Mouse (Mus musculus): Measurements from ENCODE around the gene Dhps.
"Not testable (repeated sequence)": the region's sequence is repeated elsewhere in the genome, so short reads cannot be mapped to it uniquely, and the experiment has no call there.

Dhps gene

GRCm38 (mm10) chr8:85059879-85060616 lies 11.5 kb upstream of the Dhps start, which contains the start of gene Fbxw9:
Fbxw9 (plus strand) TSS chr8:85060055.
- ATAC-seq (ENCODE audit: insufficient number of reproducible peaks, low FRiP score, low TSS enrichment), result peak; percentile 76; the same call in 1 of the 2 replicates

GRCm38 (mm10) chr8:85062603-85063002 lies 9.0 kb upstream of the Dhps start:
- no peak for ATAC-seq (ENCODE audit: insufficient number of reproducible peaks, low FRiP score, low TSS enrichment)

- no peak for ATAC-seq (ENCODE audit: insufficient number of reproducible peaks, low FRiP score, low TSS enrichment)
These were observed 6.3 kb upstream of the Dhps start for GRCm38 (mm10) chr8:85065213-85065612.

GRCm38 (mm10) chr8:85067155-85067554 lies 4.4 kb upstream of the Dhps start:
- ATAC-seq (ENCODE audit: insufficient number of reproducible peaks, low FRiP score, low TSS enrichment), result no peak

GRCm38 (mm10) chr8:85067982-85068381 lies 3.6 kb upstream of the Dhps start, which contains the start of gene Gm5741:
Gm5741 (minus strand) TSS chr8:85067982.
- ATAC-seq (ENCODE audit: insufficient number of reproducible peaks, low FRiP score, low TSS enrichment), result no peak

GRCm38 (mm10) chr8:85071041-85071440 lies 516 bp upstream of the Dhps start:
- no peak for ATAC-seq (ENCODE audit: insufficient number of reproducible peaks, low FRiP score, low TSS enrichment)

- no peak for ATAC-seq (ENCODE audit: insufficient number of reproducible peaks, low FRiP score, low TSS enrichment)
These were observed 890 bp downstream of the Dhps start for GRCm38 (mm10) chr8:85072364-85072929.

- no peak for ATAC-seq (ENCODE audit: insufficient number of reproducible peaks, low FRiP score, low TSS enrichment)
These were observed 1.6 kb downstream of the Dhps start for GRCm38 (mm10) chr8:85073041-85073612.

GRCm38 (mm10) chr8:85074167-85074566 lies 2.6 kb downstream of the Dhps start:
- ATAC-seq (ENCODE audit: insufficient number of reproducible peaks, low FRiP score, low TSS enrichment), result no peak

GRCm38 (mm10) chr8:85074617-85075016 lies 3.1 kb downstream of the Dhps start:
- ATAC-seq (ENCODE audit: insufficient number of reproducible peaks, low FRiP score, low TSS enrichment), result no peak

- ATAC-seq (ENCODE audit: insufficient number of reproducible peaks, low FRiP score, low TSS enrichment), result no peak
These were observed 4.4 kb downstream of the Dhps start for GRCm38 (mm10) chr8:85076001-85076400.

- ATAC-seq (ENCODE audit: insufficient number of reproducible peaks, low FRiP score, low TSS enrichment), result peak; percentile 43; the same call in 1 of the 2 replicates
These were observed 5.4 kb downstream of the Dhps start for GRCm38 (mm10) chr8:85076993-85077392.

GRCm38 (mm10) chr8:85080214-85080531 lies 8.6 kb downstream of the Dhps start:
- no peak for ATAC-seq (ENCODE audit: insufficient number of reproducible peaks, low FRiP score, low TSS enrichment)

GRCm38 (mm10) chr8:85080532-85081215 lies 9.1 kb downstream of the Dhps start, which contains the start of gene Wdr83os:
Wdr83os (plus strand) TSS chr8:85080740.
- ATAC-seq (ENCODE audit: insufficient number of reproducible peaks, low FRiP score, low TSS enrichment), result no peak

GRCm38 (mm10) chr8:85081216-85081555 lies 9.6 kb downstream of the Dhps start, which contains the start of gene Wdr83:
Wdr83 (minus strand) TSS chr8:85081306.
- ATAC-seq (ENCODE audit: insufficient number of reproducible peaks, low FRiP score, low TSS enrichment), result no peak

- not testable (repeated sequence) for ATAC-seq (ENCODE audit: insufficient number of reproducible peaks, low FRiP score, low TSS enrichment)
These were observed 10.6 kb downstream of the Dhps start for GRCm38 (mm10) chr8:85082169-85082568.

- ATAC-seq (ENCODE audit: insufficient number of reproducible peaks, low FRiP score, low TSS enrichment), result peak; percentile 93
These were observed 11.7 kb downstream of the Dhps start, which contains the start of gene Man2b1 for GRCm38 (mm10) chr8:85083108-85083813. Man2b1 (plus strand) TSS chr8:85083270.

- ATAC-seq (ENCODE audit: insufficient number of reproducible peaks, low FRiP score, low TSS enrichment), result no peak
These were observed 13.1 kb downstream of the Dhps start for GRCm38 (mm10) chr8:85084633-85085032.

GRCm38 (mm10) chr8:85086238-85086637 lies 14.7 kb downstream of the Dhps start:
- no peak for ATAC-seq (ENCODE audit: insufficient number of reproducible peaks, low FRiP score, low TSS enrichment)

GRCm38 (mm10) chr8:85088771-85089170 lies 17.2 kb downstream of the Dhps start:
- no peak for ATAC-seq (ENCODE audit: insufficient number of reproducible peaks, low FRiP score, low TSS enrichment)

All from cerebellum, adult (tissue).